Mouse (Mus musculus) cerebellum, adult 9-11 months (tissue): ENCODE measurements around the gene Atp11b.

Source experiments
- DNase-seq: peaks from one replicate; pipeline ENCODE4 v3.0.0; 2022

Gene Atp11b

DNA sequence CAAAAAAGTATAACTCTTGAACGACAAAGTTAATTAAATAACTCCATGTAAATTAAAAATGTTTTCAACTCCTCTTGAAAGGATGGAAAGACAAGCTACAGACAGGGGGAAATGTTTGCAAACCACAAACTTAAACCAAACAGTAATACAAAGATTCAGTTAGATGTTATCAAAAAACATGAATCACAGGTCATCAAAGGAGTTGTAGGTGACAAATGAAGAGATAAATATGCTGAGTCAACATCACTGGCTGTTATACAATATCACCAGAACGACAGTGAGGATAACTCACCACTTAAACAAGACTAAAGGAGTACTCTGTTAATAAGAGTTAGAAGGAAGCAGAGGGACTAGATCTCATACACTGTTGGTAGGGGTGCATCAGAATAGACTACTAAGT, 48.1 kb downstream of the Atp11b start:
- no peak for DNase-seq

DNA sequence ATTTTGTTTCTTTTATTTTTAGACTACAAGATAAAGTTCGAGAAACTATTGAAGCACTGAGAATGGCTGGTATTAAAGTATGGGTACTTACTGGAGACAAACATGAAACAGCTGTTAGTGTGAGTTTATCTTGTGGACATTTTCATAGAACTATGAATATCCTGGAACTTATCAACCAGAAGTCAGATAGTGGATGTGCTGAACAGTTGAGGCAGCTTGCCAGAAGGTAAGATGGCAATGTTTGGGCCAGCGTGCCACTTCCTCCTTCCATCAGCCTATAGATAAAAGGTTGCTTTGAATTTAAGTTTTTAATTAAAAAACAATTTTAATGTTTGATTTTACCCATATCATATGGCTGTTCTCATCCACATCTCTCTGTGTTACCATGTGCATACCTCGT, 66.0 kb downstream of the Atp11b start:
- DNase-seq, result no peak

DNA sequence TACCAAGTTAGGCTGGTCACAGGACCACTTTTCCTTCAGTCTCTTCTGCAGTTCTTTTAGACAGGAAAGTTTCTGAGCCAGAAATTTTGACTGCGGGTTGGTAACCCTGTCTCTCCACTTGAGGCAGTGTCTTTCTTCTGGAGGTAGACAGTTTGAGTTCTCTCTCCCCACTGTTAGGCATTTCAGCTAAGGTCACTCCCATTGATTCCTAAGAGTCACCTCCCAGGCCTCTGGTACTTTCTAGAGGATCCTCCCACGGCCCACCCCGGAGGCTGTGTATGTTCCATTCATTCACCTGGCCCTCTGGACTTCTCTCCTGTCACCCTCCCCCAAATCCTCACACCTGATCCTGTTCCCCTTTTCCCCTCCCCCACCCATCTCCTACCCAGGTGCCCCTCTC, 68.1 kb downstream of the Atp11b start:
- DNase-seq, result no peak

DNA sequence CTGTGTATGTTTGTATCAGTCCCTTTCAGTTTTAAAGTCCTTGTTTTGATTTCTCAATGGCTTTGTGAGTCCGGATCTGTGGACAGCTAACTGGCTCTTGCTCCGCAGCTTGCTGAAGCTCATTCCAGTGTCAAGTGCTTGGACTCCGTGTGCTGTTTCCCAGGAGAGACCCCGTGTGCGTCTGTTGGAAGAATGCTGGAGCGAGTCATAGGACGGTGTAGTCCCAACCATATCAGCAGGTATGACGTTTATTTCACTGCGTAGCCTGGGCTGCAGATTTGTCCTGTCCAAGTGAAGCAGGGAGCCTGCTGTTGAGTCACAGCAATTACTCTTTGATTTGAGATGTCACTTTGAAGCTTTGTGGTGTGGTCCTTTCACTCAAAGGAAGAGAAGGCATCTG, 95.4 kb downstream of the Atp11b start:
- no peak for DNase-seq

DNA sequence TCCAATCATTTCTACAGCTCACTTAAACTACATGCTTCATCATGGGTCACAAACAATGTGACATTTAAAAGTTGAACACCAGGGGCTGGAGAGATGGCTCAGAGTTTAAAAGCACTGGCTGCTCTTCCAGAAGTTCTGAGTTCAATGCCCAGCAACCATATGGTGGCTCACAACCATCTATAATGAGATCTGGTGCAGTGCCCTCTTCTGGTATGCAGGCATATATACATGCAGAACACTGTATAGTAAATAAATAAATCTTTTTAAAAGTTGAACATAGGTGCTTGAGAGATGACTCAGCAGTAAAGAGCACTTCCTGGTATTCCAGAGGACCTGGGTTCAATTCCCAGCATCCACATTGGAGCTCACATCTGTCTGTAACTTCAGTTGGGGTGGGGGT, 129.4 kb downstream of the Atp11b start:
- no peak for DNase-seq

DNA sequence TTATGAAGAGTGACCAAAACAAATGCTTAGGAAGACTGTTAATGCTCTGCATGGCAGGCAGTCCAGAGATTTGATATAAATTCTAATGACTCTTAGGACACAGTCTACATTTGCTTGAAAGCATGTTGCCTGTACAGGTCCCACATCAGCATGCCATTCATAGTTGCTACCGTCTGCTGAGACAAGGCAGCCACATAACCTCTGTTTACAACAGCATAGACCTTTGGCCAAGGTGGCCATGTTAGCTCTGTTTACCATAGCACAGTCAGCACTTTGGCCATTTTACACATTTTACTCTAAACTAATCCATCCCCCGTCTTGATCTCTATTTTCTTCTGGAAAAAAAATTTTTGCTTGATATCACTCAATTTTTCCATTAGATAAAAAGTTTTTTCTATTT, 135.6 kb downstream of the Atp11b start:
- no peak for DNase-seq

DNA sequence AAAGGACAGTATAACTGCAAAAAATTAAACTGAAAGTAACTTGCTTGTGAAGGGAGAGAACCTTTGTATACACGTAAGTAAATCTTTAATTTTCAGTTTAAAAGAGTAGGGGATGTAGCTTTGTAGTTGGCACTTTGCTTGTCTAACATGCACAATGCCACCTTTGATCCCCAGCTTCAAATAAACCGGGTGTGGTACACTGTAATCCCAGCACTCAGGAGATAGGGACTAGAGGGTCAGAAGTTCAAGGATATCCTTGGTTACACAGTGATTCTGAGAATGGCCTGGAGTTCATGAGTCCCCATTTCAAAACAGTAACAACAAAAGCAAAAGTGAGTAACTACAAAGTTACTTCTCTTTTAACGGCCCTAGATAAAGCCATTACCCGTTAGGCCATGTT, 137.2 kb downstream of the Atp11b start:
- DNase-seq, result no peak

DNA sequence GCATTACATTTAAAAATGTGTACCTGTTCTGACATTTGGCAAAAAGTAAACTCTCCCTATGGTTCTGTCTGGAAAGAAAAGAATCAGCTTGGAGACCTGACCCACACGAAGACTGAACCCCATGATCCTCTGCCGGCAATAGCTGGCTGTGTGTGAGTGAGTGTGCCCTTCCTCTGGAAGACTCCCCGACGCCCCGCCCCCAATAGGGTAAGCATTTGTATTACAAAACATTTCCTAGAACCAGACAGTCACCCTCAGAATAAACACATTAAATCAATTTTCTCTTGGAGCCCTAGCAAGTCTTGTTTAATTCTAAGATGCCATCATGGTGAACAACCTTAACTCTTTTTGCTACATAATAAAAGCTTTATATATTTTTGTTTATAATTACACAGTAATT, 139.2 kb downstream of the Atp11b start:
- no peak for DNase-seq

DNA sequence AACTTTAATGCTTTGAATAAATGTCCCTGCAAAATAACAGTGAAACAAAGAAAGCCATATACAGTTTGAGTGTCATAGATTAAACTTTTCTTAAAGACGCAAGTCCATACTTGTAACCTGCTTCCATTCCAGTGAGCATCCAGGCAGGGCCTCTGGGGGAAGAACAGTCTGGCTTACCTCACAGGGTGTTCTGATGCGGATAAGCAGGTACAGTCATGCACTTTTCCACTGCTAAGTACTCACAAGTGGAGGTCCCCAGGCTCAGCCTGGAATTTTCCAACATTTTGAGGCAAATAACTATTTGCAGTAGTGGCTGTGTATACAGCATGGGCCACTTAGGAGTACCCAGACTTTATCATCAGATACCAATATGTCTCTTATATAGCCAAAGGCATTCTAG, 144.0 kb downstream of the Atp11b start:
- no peak for DNase-seq

DNA sequence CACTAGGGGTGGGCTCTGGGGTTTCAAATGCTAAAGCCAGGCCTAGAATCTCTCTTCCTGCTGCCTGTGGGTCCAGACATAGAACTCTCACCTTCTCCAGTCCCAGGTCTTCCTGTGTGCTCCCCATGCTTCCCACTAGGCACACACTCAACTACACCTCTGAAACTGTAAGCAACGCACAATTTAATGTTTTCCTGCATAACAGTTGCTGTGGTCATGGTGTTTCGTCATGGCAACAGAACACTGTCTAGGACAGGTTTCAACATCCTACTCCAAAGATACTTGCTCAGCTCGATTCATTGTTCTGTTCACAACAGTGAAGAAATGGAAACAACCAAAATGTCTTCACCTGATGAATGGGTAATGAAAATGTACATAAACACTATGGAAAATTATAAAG, 145.2 kb downstream of the Atp11b start:
- DNase-seq, result no peak

DNA sequence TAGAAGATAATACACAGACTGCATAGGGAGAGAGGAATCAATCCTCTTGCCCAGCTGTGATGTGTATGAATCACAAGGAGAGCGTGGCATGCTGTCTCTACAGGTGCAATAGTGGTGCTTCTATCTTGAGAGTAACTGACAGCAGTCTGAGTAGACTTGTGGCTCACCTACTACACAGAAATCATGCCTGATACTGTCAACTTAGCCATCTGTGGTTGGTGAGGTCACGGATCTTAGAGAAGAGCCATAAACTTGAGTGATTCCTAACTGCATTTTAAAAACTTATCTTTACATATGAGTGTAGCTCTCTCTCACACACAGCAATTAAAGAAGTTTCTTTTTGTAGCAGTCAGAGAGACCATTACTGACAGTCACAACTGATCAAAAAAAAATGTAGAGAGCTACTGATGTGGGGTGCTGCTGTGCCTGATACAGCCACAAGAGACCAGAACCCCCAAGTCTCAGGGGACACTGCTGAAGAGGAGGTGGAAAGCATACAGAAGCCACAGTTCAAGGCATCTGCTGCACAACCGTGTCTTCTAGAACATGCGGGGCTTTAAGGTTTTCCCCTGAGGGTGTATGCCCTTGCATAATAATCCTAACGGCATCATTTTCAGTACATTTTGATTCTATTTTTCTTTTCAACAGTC, 146.8 kb downstream of the Atp11b start:
- no peak for DNase-seq
